Mouse (Mus musculus) gastrocnemius, adult 18-20 months (tissue): ENCODE data around the gene Wfdc13. TPM values are rescaled to one million over a fixed set of nuclear protein-coding genes. Genes with fewer than 3 reads are reported as not detected.

Source experiments
- DNase-seq: peaks from one replicate; pipeline ENCODE4 v3.0.0; 2021; ENCODE audit warnings: low spot score
- long read RNA-seq, 2 experiments: library from polyadenylated mRNA; stranded (forward); transcript quantifications; one replicate each; pipeline ENCODE4 v2.0.0; 2021
- total RNA-seq, 2 experiments: library from RNA; stranded (reverse); gene quantifications; 2 replicates each; pipeline ENCODE4 v1.2.3; 2021

Gene Wfdc13
- total RNA-seq, result not detected
- long read RNA-seq, experiment 1, result 0 reads
- long read RNA-seq, experiment 2, result 0 reads

- DNase-seq, result no peak
These were observed at the start of gene Wfdc13 for GRCm38 (mm10) chr2:164684807-164685206. Gene Wfdc13 (plus strand): TSS chr2:164685107.

GRCm38 (mm10) chr2:164635266-164635665 is 49.6 kb upstream of the Wfdc13 start:
- DNase-seq, result no peak

GRCm38 (mm10) chr2:164638696-164639095 is 46.2 kb upstream of the Wfdc13 start, which contains the start of gene Wfdc16:
Gene Wfdc16 (minus strand): TSS chr2:164638796.
- DNase-seq, result no peak

- no peak for DNase-seq
These were observed 43.8 kb upstream of the Wfdc13 start for GRCm38 (mm10) chr2:164641129-164641528.

- no peak for DNase-seq
These were observed 42.8 kb upstream of the Wfdc13 start for GRCm38 (mm10) chr2:164641881-164642673.

GRCm38 (mm10) chr2:164655858-164656257 is 29.0 kb upstream of the Wfdc13 start, which contains the start of gene Wfdc10:
Gene Wfdc10 (plus strand): TSS chr2:164656046.
- peak; percentile 17 for DNase-seq

GRCm38 (mm10) chr2:164656483-164656882 is 28.4 kb upstream of the Wfdc13 start, which contains the start of gene Wfdc9:
Gene Wfdc9 (minus strand): TSS chr2:164656583.
- DNase-seq, result no peak

- DNase-seq, result no peak
These were observed 20.1 kb upstream of the Wfdc13 start for GRCm38 (mm10) chr2:164664851-164665250.

- DNase-seq, result no peak
These were observed 14.6 kb upstream of the Wfdc13 start for GRCm38 (mm10) chr2:164670261-164670660.

- no peak for DNase-seq
These were observed 14.0 kb upstream of the Wfdc13 start for GRCm38 (mm10) chr2:164670938-164671337.

- DNase-seq, result no peak
These were observed 10.9 kb upstream of the Wfdc13 start, which contains the start of gene Wfdc11 for GRCm38 (mm10) chr2:164673987-164674386. Gene Wfdc11 (minus strand): TSS chr2:164674087.

GRCm38 (mm10) chr2:164676103-164676502 is 8.8 kb upstream of the Wfdc13 start:
- DNase-seq, result no peak

GRCm38 (mm10) chr2:164676916-164677685 is 7.8 kb upstream of the Wfdc13 start:
- DNase-seq, result no peak

GRCm38 (mm10) chr2:164678848-164679625 is 5.9 kb upstream of the Wfdc13 start:
- DNase-seq, result peak; percentile 62

- no peak for DNase-seq
These were observed 5.0 kb upstream of the Wfdc13 start for GRCm38 (mm10) chr2:164679906-164680305.

- DNase-seq, result no peak
These were observed 13.3 kb downstream of the Wfdc13 start, which contains the start of gene Spint4 for GRCm38 (mm10) chr2:164698201-164698600. Gene Spint4 (plus strand): TSS chr2:164698501.

GRCm38 (mm10) chr2:164700959-164701358 is 16.1 kb downstream of the Wfdc13 start:
- no peak for DNase-seq

- DNase-seq, result no peak
These were observed 16.9 kb downstream of the Wfdc13 start for GRCm38 (mm10) chr2:164701761-164702160.

- DNase-seq, result no peak
These were observed 19.3 kb downstream of the Wfdc13 start for GRCm38 (mm10) chr2:164704235-164704634.

- DNase-seq, result no peak
These were observed 20.4 kb downstream of the Wfdc13 start for GRCm38 (mm10) chr2:164705328-164705727.

GRCm38 (mm10) chr2:164705991-164706390 is 21.1 kb downstream of the Wfdc13 start:
- DNase-seq, result no peak
